Mouse (Mus musculus): ENCODE data around the gene Sh3pxd2a. TPM values are rescaled to one million over a fixed set of nuclear protein-coding genes. Genes with fewer than 3 reads are reported as not detected.

Gene Sh3pxd2a
- total RNA-seq, 2 experiments from 2014 or later = 33.9 to 35.9 TPM

GRCm38 (mm10) chr19:47445726-47446125 is 18.5 kb downstream of the Sh3pxd2a start:
- intact Hi-C loops (cut with DNase I) = no loop called here
- no peak for DNase-seq (ENCODE audit: low spot score in 2 of 2)

DNA sequence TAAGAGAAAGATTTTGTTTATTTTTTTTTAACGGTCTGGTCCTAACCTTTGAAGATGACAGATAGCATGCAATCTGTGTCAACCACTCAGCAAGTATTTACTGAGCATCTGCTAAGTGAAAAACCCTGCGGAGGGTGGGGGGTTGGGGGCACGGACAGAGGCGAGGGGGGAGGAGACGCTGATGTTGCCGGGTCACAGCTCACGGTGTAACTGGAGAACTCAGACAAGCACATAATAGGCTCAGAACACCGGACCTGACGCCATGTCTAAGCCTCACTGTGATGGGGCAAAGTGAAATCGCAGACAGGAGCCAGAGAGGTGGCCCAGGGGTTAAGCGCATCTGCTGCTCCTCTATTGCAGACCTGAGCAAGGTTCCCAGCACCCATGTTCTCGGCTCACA is 19.7 kb downstream of the Sh3pxd2a start:
- intact Hi-C loops (cut with DNase I) = no loop called here
- DNase-seq (ENCODE audit: low spot score in 2 of 2) = no peak

DNA sequence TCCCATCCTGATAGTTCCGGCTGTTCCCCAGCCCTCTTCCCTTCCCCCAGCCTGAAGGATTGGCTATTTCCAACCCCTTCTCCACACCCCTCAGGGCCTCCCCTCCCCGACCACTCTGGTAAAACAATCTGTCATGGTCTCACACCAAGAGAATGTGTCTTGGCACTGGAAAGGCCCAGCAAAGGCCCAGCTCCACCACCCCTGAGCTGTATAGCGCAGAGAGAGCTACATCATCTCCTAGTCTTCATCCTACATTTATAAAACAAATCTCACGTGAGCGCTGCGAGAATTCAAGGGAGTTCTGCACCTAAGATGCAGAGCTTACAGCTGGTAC is 21.9 kb downstream of the Sh3pxd2a start:
- intact Hi-C loops (cut with DNase I) = no loop called here
- DNase-seq (ENCODE audit: low spot score in 2 of 2) = no peak

GRCm38 (mm10) chr19:47441541-47442293 is 22.5 kb downstream of the Sh3pxd2a start:
- DNase-seq (ENCODE audit: low spot score in 2 of 2) = no peak
- intact Hi-C loops (cut with DNase I) = no loop called here

GRCm38 (mm10) chr19:47440967-47441366 is 23.2 kb downstream of the Sh3pxd2a start:
- intact Hi-C loops (cut with DNase I) = no loop called here

GRCm38 (mm10) chr19:47440435-47440803 is 23.8 kb downstream of the Sh3pxd2a start:
- no peak for DNase-seq (ENCODE audit: low spot score in 2 of 2)
- intact Hi-C loops (cut with DNase I) = no loop called here

More at GRCm38 (mm10) chr19:47440967-47441366, 23.2 kb downstream of the Sh3pxd2a start:
- no peak for DNase-seq (ENCODE audit: low spot score in 2 of 2)

- no peak for DNase-seq (ENCODE audit: low spot score in 2 of 2)
- intact Hi-C loops (cut with DNase I) = no loop called here
Measured at GRCm38 (mm10) chr19:47439726-47440434, 24.3 kb downstream of the Sh3pxd2a start.

- intact Hi-C loops (cut with DNase I) = no loop called here
- DNase-seq (ENCODE audit: low spot score in 2 of 2) = no peak
Measured at GRCm38 (mm10) chr19:47438445-47438844, 25.8 kb downstream of the Sh3pxd2a start.

GRCm38 (mm10) chr19:47437040-47437439 is 27.2 kb downstream of the Sh3pxd2a start:
- intact Hi-C loops (cut with DNase I) = no loop called here
- no peak for DNase-seq (ENCODE audit: low spot score in 2 of 2)

DNA sequence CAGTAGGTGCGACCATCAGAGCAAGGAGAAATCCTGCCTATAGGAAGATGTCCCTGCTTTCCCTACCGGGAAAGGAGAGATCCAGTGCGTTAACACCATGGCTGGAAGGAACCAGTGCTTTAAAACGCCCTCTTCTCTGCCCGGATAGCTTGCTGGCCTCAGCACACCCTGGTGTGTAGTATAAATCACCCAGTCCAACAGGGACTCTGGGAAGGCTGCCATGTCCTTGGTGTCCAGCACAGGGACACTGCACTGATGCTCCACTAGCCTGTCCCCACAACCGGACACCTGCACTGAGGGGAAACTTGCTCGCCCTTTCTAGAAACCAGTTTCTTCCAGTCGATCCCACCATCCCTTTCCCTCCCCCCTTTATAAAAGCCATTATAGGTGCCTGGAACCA is 28.0 kb downstream of the Sh3pxd2a start:
- intact Hi-C loops (cut with DNase I) = no loop called here
- DNase-seq (ENCODE audit: low spot score in 2 of 2) = no peak

GRCm38 (mm10) chr19:47434655-47435054 is 29.5 kb downstream of the Sh3pxd2a start:
- no peak for DNase-seq (ENCODE audit: low spot score in 2 of 2)
- intact Hi-C loops (cut with DNase I) = no loop called here

DNA sequence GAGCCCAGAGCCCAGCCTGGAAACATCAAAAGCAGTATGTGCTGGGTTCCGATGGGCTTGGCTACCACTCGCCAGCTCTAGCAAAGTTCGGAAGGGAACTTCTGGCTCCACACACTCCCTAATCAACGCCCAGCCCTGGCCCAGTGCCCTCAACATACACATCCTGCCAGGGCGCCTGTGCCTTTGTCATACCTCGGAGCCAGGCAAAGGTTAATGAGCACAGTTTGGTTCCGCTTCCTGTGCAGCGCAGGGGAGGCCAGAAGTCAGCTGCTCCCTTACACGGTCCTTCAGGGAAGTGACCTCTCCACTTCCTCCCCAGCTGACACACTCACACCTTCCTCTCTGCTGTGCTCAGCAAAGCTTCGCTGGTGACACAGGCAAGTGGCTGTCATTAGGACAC is 31.9 kb downstream of the Sh3pxd2a start:
- intact Hi-C loops (cut with DNase I) = no loop called here
- peak in 1 of 2 experiments; percentile 25 for DNase-seq (ENCODE audit: low spot score in 2 of 2)

DNA sequence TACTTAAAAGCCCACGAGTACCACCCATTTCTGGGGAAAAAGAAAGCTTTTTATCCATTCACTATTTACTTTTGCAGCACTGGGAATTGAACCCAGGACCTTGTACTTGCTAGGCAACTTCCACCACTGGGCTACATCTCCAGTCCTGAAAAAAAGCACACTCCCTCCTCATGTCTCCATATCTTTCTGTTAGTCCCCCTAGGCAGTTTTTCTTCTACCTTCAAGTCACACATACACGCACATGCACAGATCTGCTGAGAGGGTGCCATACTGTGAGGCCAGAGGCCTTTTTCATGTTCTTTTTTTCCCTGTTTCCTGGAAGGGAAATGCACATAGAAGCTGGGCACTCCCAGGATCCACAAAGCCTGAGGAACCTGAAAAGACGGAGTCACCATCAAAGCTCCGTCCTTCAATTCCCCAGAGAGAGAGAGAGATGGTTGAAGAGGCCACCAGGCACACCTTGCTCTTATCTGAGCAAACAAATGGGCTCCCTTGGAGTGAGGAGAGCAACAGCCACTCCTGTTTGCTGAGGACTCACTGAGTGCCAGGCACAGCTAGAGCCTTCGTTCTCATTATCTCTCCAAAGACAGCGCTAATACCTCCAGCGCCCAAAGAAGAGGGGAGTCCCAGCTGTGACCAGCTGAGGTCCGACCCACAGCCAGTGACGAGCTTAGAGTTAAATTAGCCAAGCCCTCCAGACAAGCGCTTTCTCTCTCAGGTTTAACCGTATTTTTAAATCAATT is 32.8 kb downstream of the Sh3pxd2a start:
- no peak for DNase-seq (ENCODE audit: low spot score in 2 of 2)
- intact Hi-C loops (cut with DNase I) = no loop called here

- DNase-seq (ENCODE audit: low spot score in 2 of 2) = no peak
- intact Hi-C loops (cut with DNase I) = no loop called here
Measured at GRCm38 (mm10) chr19:47430160-47430559, 34.0 kb downstream of the Sh3pxd2a start.

DNA sequence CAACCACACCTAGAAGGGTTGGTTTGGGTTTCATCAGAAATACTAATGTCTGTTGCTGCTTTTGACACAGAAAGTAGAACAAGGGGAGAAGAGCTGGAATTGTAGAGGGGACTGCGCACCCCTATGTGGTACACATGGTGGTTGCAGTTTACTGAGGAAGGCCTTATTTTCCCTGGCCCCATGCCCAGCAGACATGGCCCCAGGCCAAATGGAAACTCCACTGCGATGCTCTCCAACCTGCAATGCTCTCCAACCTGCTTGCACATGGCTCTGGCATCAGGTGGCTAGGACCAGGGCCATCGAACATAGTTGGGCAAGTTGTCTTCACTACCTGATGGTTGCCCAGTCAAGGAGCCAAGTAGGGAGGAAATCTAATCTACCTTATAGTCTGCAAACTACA is 35.0 kb downstream of the Sh3pxd2a start:
- intact Hi-C loops (cut with DNase I) = no loop called here
- DNase-seq (ENCODE audit: low spot score in 2 of 2) = no peak

- intact Hi-C loops (cut with DNase I) = no loop called here
- no peak for DNase-seq (ENCODE audit: low spot score in 2 of 2)
Measured at GRCm38 (mm10) chr19:47428794-47429193, 35.4 kb downstream of the Sh3pxd2a start.

- DNase-seq (ENCODE audit: low spot score in 2 of 2) = no peak
- intact Hi-C loops (cut with DNase I) = no loop called here
Measured at GRCm38 (mm10) chr19:47427841-47428789, 36.1 kb downstream of the Sh3pxd2a start.

DNA sequence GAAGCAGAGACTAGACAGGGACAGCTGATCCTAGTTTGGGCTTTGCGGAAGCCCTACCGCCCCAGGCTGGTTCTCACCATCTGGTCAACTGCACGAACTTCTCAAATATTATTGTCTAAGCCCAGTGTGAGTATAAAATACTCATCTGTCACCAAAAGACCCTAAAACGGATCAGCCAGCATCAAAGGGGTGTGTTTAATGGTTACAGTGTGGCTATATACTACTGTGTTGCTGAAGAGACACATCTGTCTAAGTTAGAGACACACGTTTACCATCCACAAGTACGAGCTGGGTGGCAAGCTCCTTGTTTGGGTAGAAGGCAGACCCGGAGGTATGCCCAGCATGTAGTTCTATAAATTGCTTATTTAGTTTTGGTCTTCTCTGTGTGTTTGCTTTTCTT is 40.6 kb downstream of the Sh3pxd2a start:
- DNase-seq (ENCODE audit: low spot score in 2 of 2) = no peak
- intact Hi-C loops (cut with DNase I) = no loop called here

- DNase-seq (ENCODE audit: low spot score in 2 of 2) = no peak
- intact Hi-C loops (cut with DNase I) = no loop called here
Measured at GRCm38 (mm10) chr19:47421128-47421898, 42.9 kb downstream of the Sh3pxd2a start.
